Mouse (Mus musculus): ENCODE measurements around the gene Slc10a4.

Gene Slc10a4

DNA sequence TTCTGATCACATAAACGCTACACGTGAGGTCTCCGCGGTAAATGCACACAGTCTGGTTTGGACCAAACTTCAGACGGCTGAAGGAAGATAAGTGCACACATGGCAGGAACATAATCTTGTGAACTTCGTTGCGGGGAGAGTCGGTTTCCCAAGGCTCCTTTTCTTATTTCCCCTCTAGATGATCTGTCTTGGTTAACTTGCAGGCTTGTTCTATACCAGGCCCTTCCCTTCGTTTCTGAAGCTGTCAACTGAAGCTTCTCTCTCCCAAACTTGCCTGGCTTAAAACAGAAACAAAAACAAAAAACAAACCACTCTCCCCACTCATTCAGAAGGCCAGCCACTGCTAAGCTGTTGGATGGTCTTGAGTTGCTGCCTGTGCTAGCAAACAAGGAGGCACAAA is 8.1 kb downstream of the Slc10a4 start:
- DNase-seq = no peak

DNA sequence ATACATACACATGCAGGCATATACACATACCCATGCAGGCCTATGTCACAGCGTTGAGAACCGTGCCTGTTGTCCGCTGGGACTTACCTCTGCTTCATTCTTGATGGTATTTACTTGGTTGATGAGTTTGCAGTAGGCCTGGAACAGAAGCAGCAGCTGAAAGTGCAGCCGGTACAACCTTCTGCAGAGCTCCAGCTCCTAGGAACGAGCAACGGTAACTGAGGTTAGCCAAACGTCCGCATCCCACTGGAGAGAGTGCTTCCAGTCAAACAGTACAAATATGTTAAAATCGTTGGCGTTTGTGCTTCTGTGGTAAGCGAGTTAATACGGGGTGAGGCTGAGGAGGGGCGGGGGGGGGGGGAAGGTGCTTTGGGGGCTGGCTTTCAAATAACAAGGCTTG is 17.1 kb downstream of the Slc10a4 start:
- DNase-seq = no peak

DNA sequence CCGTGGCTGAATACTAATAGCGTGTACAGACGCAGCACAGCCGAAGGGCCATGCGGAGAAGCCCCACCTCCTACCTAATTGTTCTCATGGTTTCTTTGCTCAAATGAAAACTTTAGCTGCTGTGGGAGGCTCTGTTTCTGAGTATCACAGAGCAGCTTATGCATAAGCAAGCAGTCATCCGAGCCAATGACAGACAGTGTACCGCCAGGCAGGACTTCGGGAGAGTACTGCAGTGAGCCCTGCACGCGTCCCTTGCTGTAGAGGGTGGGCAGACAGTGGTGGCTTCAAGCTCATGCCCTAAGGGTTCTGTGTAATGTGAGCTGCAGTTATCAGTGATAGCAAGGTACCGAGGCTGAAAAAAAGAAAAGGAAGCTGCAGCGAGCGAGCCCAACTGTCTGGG is 22.0 kb downstream of the Slc10a4 start:
- no peak for DNase-seq

DNA sequence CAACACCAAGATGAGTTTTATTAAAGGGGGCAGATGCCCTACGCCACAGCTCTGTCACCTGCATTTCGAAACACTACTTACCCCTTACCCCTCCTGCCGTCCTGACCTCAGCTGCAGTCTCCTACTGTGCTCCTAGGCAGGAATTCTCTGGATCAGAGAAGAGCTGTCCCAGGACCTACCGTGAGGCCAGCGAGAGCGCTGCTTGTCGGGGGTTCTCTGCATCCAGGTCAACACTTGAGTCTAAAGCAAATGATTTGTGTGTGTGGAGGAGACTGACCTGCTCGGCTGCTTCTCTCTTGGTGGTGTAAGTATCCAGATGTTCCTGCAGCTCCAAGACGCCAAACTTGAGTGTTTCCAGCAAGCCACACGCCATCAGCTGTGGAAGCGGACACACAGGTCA is 25.8 kb downstream of the Slc10a4 start:
- DNase-seq = no peak

DNA sequence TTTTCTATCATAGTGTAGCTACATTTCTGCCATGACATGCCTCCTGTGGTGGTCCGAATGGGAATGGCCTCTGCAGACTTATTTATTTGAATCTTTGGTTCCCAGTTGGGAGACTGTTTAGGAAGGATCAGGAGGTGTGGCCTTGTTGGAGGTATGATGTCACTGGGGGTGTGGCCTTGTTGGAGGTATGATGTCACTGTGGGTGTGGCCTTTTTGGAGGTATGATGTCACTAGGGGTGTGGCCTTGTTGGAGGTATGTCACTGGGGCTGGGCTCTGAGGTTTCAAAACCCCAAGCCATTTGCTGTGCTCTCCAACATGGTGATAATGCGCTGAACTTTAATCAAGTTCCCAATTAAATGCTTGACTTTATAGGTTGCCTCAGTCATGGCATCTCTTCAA is 37.4 kb downstream of the Slc10a4 start:
- DNase-seq = no peak

DNA sequence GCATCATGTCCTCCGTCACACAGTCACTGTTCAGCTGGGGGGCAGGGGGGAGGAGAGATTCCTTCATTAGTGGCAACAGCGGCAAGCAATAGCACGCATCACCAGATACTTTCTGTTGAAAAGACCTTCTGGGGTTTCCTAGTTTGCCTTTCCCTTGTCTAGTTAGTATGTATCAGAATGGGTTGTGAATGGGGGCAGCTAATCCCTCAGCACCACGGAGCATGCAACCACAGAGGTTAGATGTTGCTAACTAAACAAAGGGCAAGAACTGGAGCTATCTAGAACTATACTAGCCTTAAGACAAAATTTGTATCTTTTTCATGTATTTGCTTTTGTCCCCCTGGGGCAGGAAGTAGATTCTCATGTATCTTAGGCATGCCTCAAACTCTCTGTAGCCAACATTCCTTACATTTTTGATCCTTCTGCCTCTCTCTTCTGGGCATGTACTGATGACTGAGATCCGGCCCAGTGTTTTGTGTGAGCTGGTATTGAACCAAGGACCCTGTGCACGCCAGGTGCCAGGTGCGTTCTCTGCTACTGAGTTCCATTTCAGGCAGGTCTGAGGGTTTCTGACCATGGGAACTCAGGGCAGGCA is 41.1 kb downstream of the Slc10a4 start:
- no peak for DNase-seq

DNA sequence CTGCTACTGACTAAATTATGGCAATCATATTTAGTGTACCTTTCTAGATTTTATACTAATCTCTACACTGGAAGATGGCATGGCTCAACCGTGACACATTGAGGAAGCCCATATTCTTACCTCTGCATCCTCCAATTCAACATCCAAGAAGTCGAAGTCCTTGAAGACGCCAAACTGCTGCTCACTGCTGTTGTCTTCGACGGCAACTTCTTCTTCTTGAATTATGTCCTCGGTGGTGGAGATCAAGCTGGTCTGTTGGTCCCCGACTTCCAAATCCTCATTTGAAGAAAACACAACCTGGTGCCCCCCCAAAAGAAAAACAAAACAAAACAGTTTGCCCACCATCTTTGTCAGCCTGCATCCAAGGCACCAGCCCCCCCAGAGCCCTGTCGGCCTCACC is 47.2 kb downstream of the Slc10a4 start:
- no peak for DNase-seq

DNA sequence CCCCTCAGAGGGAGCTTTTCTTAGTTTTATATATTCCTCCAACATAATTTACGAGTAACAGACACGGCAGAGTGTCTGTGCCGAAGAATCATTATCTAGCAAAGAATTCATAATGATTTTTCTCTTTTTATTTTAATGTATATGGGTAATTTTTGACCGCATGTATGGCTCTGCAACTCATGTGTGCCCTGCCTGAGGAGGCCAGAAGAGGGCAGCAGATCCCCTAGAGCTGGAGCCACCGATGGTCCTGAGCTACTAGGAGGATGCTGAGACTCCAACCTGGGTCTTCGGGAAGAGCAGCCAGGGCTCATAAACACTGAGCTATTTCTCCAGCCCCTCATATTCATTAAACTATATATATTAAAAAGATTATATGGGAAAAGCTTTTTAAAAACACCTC is 49.8 kb downstream of the Slc10a4 start:
- no peak for DNase-seq

DNA sequence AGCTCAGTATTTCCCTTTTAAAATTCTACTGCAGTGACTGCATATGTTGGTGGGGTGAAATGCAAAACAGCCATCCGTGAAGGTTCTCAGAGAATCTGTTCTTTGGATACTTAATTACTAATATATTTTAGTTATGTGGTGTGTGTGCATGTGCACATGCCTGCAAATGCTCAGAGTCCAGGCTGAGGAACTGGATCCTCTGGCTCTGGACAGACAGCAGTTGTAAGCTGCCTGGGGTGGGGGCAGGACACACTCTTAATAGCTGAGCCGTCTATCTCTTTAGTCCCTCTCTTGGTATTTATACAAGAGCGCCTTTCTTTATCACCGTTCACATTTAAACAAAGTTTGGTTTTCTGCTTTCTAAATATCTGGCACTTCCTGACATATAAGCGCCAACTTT is 50.3 kb downstream of the Slc10a4 start:
- DNase-seq = no peak

DNA sequence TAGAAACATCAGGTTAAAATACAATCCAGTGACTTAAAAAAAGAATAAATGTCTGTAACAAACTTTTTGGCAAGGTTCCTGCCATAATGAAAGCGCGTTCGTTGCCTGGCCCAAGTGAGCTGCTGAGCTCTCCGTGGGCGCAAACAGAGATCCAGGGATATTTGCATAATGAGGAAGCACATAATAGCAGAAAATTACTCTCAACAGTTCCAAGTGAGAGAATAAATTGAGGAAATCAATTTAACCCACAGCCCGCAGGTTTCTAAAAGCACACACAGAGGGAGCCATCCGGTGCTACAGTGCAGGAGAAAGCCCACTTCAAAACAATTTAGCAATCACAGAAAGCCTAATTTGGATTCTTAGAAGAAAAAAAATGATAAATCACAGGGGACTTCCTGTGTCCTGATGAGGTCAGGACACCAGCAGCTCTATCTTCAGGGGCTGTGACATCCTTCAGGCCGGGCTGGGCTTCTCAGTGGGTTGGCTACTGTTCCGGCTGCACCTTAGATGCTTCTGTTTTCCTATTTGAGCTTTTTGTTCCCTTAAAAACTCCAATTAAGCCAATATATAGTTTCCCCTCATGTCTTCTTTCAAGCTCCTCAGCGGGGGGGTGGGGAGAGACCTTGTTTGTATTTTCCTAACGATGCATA is 54.9 kb downstream of the Slc10a4 start:
- no peak for DNase-seq

All from kidney, adult 8-10 months (tissue).